Comparison of ENCODE assay signal across 10 mouse cellular contexts in genomic region chr17:29337979-29338823, GRCm38 (mm10). TPM values are rescaled to one million over a fixed set of nuclear protein-coding genes. Genes with fewer than 3 reads are reported as not detected.
A peak's percentile ranks its signal among the peaks of the same experiment; 100 is the strongest.
DNase-seq lines count a peak whose midpoint lies in the region; ATAC-seq and TF ChIP-seq lines count a peak whose summit lies in the region.
"Had no signal": no experiment of that assay in that cellular context is flagged by ENCODE, and none has a peak within 500 bp of the region (broad histone marks: within the 10 kb centered on the region; RNA-seq: fewer than 3 reads in every experiment).

No protein-coding gene starts in this region.

- H3K27ac ChIP-seq in heart, adult 2 months = peak overlapping the region; percentile 76
- H3K27ac ChIP-seq in heart, embryonic 11.5 days (ENCODE audit: low read depth, low read length) = no peak overlapping the region; the same call in 1 of the 2 replicates
- peak overlapping the region; percentile 72 for H3K27ac ChIP-seq in forebrain, embryonic 13.5 days

- no peak for ATAC-seq in heart, embryonic 11.5 days (replicated peaks; ENCODE audit: insufficient number of reproducible peaks, low FRiP score, low TSS enrichment)
- peak; percentile 50 for ATAC-seq in forebrain, embryonic 13.5 days

- no peaks in the 10 kb centered on the region for H3K79me2 ChIP-seq in heart, adult 2 months (replicated peaks; ENCODE audit: control insufficient read depth, insufficient read depth, low read length)

- no peak for TF ChIP-seq CTCF in heart, adult 2 months (IDR thresholded peaks at IDR 0.05)
- no peak for TF ChIP-seq CTCF in lung, adult 2 months (IDR thresholded peaks at IDR 0.05; ENCODE audit: insufficient read depth, low read length)

- TF ChIP-seq EP300 in heart, adult 2 months (IDR thresholded peaks at IDR 0.05; ENCODE audit: insufficient read depth, low read depth, low read length) = no peak

- peaks cover 33% of the 10 kb centered on the region for H3K4me1 ChIP-seq in heart, adult 2 months (ENCODE audit: control insufficient read depth, insufficient read depth, low read length)
- H3K4me1 ChIP-seq in heart, embryonic 11.5 days (ENCODE audit: control insufficient read depth, insufficient read depth, low read length) = peaks cover 27% of the 10 kb centered on the region
- H3K4me1 ChIP-seq in lung, adult 2 months (ENCODE audit: control insufficient read depth, insufficient read depth, low read length) = peaks cover 18% of the 10 kb centered on the region
- peaks cover 33% of the 10 kb centered on the region for H3K4me1 ChIP-seq in forebrain, embryonic 13.5 days

- no peak overlapping the region for H3K4me3 ChIP-seq in heart, adult 2 months
- no peak overlapping the region for H3K4me3 ChIP-seq in heart, embryonic 11.5 days (ENCODE audit: low read depth, low read length)
- H3K4me3 ChIP-seq in lung, adult 2 months (replicated peaks; ENCODE audit: extremely low read depth, low read depth, low read length) = no peak overlapping the region
- H3K4me3 ChIP-seq in forebrain, embryonic 13.5 days = no peak overlapping the region
- H3K4me3 ChIP-seq: liver, embryonic 13.5 days had no signal

- H3K4me2 ChIP-seq in heart, embryonic 11.5 days = no peak overlapping the region
- no peak overlapping the region for H3K4me2 ChIP-seq in forebrain, embryonic 13.5 days
- H3K4me2 ChIP-seq: liver, embryonic 13.5 days had no signal

- no peaks in the 10 kb centered on the region; the same call in 1 of the 2 replicates for H3K36me3 ChIP-seq in heart, adult 2 months (ENCODE audit: control insufficient read depth, insufficient read depth, low read length)
- peaks cover 45% of the 10 kb centered on the region for H3K36me3 ChIP-seq in heart, embryonic 11.5 days (ENCODE audit: control insufficient read depth, insufficient read depth, low read length)
- H3K36me3 ChIP-seq in forebrain, embryonic 13.5 days (ENCODE audit: poor library complexity, severe bottlenecking) = peaks cover 92% of the 10 kb centered on the region
- H3K36me3 ChIP-seq in splenic B cell, adult 2 months (ENCODE audit: control insufficient read depth, insufficient read depth, low read length, poor library complexity, severe bottlenecking) = peaks cover 8% of the 10 kb centered on the region

- no peak for TF ChIP-seq POLR2A in heart, adult 2 months (IDR thresholded peaks at IDR 0.05; ENCODE audit: insufficient read depth, low read depth, low read length)
- no peak for TF ChIP-seq POLR2A in lung, adult 2 months (IDR thresholded peaks at IDR 0.05; ENCODE audit: borderline replicate concordance, extremely low read depth, low read depth, low read length)

- H3K9ac ChIP-seq in heart, adult 2 months (ENCODE audit: low read depth, low read length) = no peak overlapping the region
- H3K9ac ChIP-seq in heart, embryonic 11.5 days (ENCODE audit: low read depth, low read length) = no peak overlapping the region
- H3K9ac ChIP-seq in forebrain, embryonic 13.5 days = peak overlapping the region; percentile 37
- H3K9ac ChIP-seq: liver, embryonic 13.5 days had no signal

- intact Hi-C loops in heart, adult 2 months (cut with DNase I) = no loop called here

- peak in 1 of 2 experiments; percentile 33 for DNase-seq in heart, adult 2 months
- DNase-seq in lung, adult 2 months = peak; percentile 2
- no peak for DNase-seq in lung, postnatal 10 days
- DNase-seq in splenic B cell, adult 2 months (ENCODE audit: low read depth, low spot score) = peak; percentile 20
- no peak for DNase-seq in layer of hippocampus, adult 9-10 months (ENCODE audit: low spot score)
- no peak for DNase-seq in spleen, postnatal 10 days (ENCODE audit: low spot score in 2 of 2)
- DNase-seq: adrenal gland, adult 8-10 months; liver, embryonic 13.5 days had no signal

- H3K27me3 ChIP-seq in heart, adult 2 months (ENCODE audit: control insufficient read depth, insufficient read depth, low read length) = no peaks in the 10 kb centered on the region
- no peaks in the 10 kb centered on the region for H3K27me3 ChIP-seq in heart, embryonic 11.5 days (ENCODE audit: control insufficient read depth, insufficient read depth, low read length)
- no peaks in the 10 kb centered on the region for H3K27me3 ChIP-seq in forebrain, embryonic 13.5 days
- no peaks in the 10 kb centered on the region for H3K27me3 ChIP-seq in splenic B cell, adult 2 months (ENCODE audit: control insufficient read depth, insufficient read depth, low read length, poor library complexity, severe bottlenecking)
- H3K27me3 ChIP-seq: liver, embryonic 13.5 days had no signal

- WGBS in heart, adult 2 months = 62% methylated on average over 9 of the region's 9 CpGs
- WGBS in heart, embryonic 11.5 days (ENCODE audit: insufficient replicate concordance) = 95% methylated on average over 9 of the region's 9 CpGs
- WGBS in lung, adult 2 months = 73% methylated on average over 9 of the region's 9 CpGs
- WGBS in forebrain, embryonic 13.5 days = 84% methylated on average over 9 of the region's 9 CpGs

- no peaks in the 10 kb centered on the region for H3K9me3 ChIP-seq in heart, embryonic 11.5 days (replicated peaks; ENCODE audit: control insufficient read depth, low read length)
- H3K9me3 ChIP-seq in forebrain, embryonic 13.5 days (replicated peaks) = no peaks in the 10 kb centered on the region
- H3K9me3 ChIP-seq: liver, embryonic 13.5 days had no signal

RNA-seq across cellular contexts. Expression of gene Mtch1, which starts 9.5 kb away (rescaled TPM):
- total RNA-seq in heart, adult 2 months (2021) = 100 to 1,000 TPM; 186 to 203 TPM
- polyA plus RNA-seq in heart, adult 2 months (2012; rRNA removed) = 234 and 293 TPM in 2 replicates
- polyA plus RNA-seq in heart, embryonic 11.5 days (2014; fragmentation: Nextera tagmentation; extraction: Ambion mirVana) = 266 and 306 TPM in 2 replicates
- polyA plus RNA-seq in lung, adult 2 months (2012; rRNA removed) = 413 and 456 TPM in 2 replicates
- polyA plus RNA-seq in forebrain, embryonic 13.5 days (2015; fragmentation: Nextera tagmentation; extraction: Ambion mirVana) = 378 and 381 TPM in 2 replicates

RNA-seq across cellular contexts. Expression of gene Pi16, which starts 20.7 kb away (rescaled TPM):
- total RNA-seq in heart, adult 2 months (2021) = 10 to 100 TPM; 24.1 to 40.7 TPM
- 63.1 and 73.5 TPM in 2 replicates for polyA plus RNA-seq in heart, adult 2 months (2012; rRNA removed)
- 0.55 and 1.7 TPM in 2 replicates for polyA plus RNA-seq in heart, embryonic 11.5 days (2014; fragmentation: Nextera tagmentation; extraction: Ambion mirVana)
- 46.8 and 47.3 TPM in 2 replicates for polyA plus RNA-seq in lung, adult 2 months (2012; rRNA removed)
- polyA plus RNA-seq in forebrain, embryonic 13.5 days (2015; fragmentation: Nextera tagmentation; extraction: Ambion mirVana) = 1.5 and 1.7 TPM in 2 replicates

RNA-seq across cellular contexts. Expression of gene Fgd2, which starts 22.5 kb away (rescaled TPM):
- total RNA-seq in heart, adult 2 months (2021) = 1 to 10 TPM; 1.9 to 2.4 TPM
- 5.9 and 9.2 TPM in 2 replicates for polyA plus RNA-seq in heart, adult 2 months (2012; rRNA removed)
- polyA plus RNA-seq in heart, embryonic 11.5 days (2014; fragmentation: Nextera tagmentation; extraction: Ambion mirVana) = 1.2 and 2.3 TPM in 2 replicates
- polyA plus RNA-seq in lung, adult 2 months (2012; rRNA removed) = 44.3 and 53.7 TPM in 2 replicates
- 2.6 and 3.0 TPM in 2 replicates for polyA plus RNA-seq in forebrain, embryonic 13.5 days (2015; fragmentation: Nextera tagmentation; extraction: Ambion mirVana)

Comparison
In these comparisons a context has a peak if more than half of its experiments do, and no peak if none do; other contexts are left out.
1. DNase-seq: peak in lung, adult 2 months (single experiment) and splenic B cell, adult 2 months (single experiment); none in lung, postnatal 10 days (single experiment), layer of hippocampus, adult 9-10 months (single experiment) and spleen, postnatal 10 days (0 of 2).
2. RNA of gene Pi16, which starts 20.7 kb away (polyA plus RNA-seq): 63.1 to 73.5 TPM in heart, adult 2 months and 46.8 to 47.3 TPM in lung, adult 2 months; 0.55 to 1.7 TPM in heart, embryonic 11.5 days and 1.5 to 1.7 TPM in forebrain, embryonic 13.5 days; every median in the first group is over 10 times any median in the second.